Mouse (Mus musculus) heart, embryonic 10.5 days (tissue): ENCODE results near the gene Cers1. TPM values are rescaled to one million over a fixed set of nuclear protein-coding genes. Genes with fewer than 3 reads are reported as not detected.
A peak's percentile ranks its signal among the peaks of the same experiment; 100 is the strongest.

Experiments used
- DNase-seq: peaks from one replicate; pipeline ENCODE4 v3.0.0-alpha.2; 2017; ENCODE audit warnings: low spot score
- H3K27ac ChIP-seq: fragments of 300-500 bp; sonication (generic); 2 replicates; pipeline ENCODE4 v1.5.1; 2016; ENCODE audit warnings: mild to moderate bottlenecking
- H3K27me3 ChIP-seq: fragments of 300-500 bp; sonication (generic); 2 replicates; pipeline ENCODE4 v1.6.1; 2016; ENCODE audit warnings: mild to moderate bottlenecking; ENCODE audit not compliant: poor library complexity, insufficient read depth, severe bottlenecking
- H3K36me3 ChIP-seq: fragments of 300-500 bp; sonication (generic); 2 replicates; pipeline ENCODE4 v1.6.1; 2016; ENCODE audit warnings: mild to moderate bottlenecking, moderate library complexity
- H3K4me1 ChIP-seq: fragments of 300-500 bp; sonication (generic); 2 replicates; pipeline ENCODE4 v1.6.1; 2016; ENCODE audit warnings: mild to moderate bottlenecking
- H3K4me3 ChIP-seq: fragments of 300-500 bp; sonication (generic); 2 replicates; pipeline ENCODE4 v1.5.1; 2016; ENCODE audit warnings: mild to moderate bottlenecking, moderate library complexity
- H3K9me3 ChIP-seq: fragments of 300-500 bp; sonication (generic); 2 replicates; pipeline ENCODE4 v1.6.1; 2016; ENCODE audit warnings: mild to moderate bottlenecking, moderate library complexity
- WGBS: fragments of 180-500 bp; shearing (Covaris S2); methylation state at CpG from one replicate; pipeline ENCODE4 v1.1.7; 2016; 5-methylcytosine and 5-hydroxymethylcytosine counted together
- polyA plus RNA-seq: library from polyadenylated mRNA; unstranded; fragments of >200 nt; fragmentation: Nextera tagmentation; extraction: Ambion mirVana; gene quantifications from 2 replicates; pipeline ENCODE4 v1.2.1, GENCODE M21; 2016

The Cers1 gene
- polyA plus RNA-seq, 1 experiment from 2014 or later = 1.4 TPM

- WGBS = 86% methylated on average over 4 of the region's 4 CpGs
- no peaks in the 10 kb centered on the region for H3K9me3 ChIP-seq
- no peak overlapping the region for H3K27ac ChIP-seq
- no peak overlapping the region for H3K4me3 ChIP-seq
- peaks cover 59% of the 10 kb centered on the region for H3K4me1 ChIP-seq
- DNase-seq = no peak
- H3K27me3 ChIP-seq = no peaks in the 10 kb centered on the region
- peaks cover 58% of the 10 kb centered on the region for H3K36me3 ChIP-seq
These were observed 31.9 kb downstream of the Cers1 start for GRCm38 (mm10) chr8:70347443-70347842.

- Histone ChIP-seq H3K9me3 (no peaks in the 10 kb centered on the region), H3K27ac (no peak overlapping the region), H3K4me1 (peaks cover 62% of the 10 kb centered on the region), H3K27me3 (no peaks in the 10 kb centered on the region), H3K36me3 (peaks cover 54% of the 10 kb centered on the region), H3K4me3 (0 out of 2 replicates have a peak overlapping the region, but pooled peaks have one; percentile 2)
- WGBS = 77% methylated on average over 1 of the region's 1 CpGs
- no peak for DNase-seq
These were observed 32.4 kb downstream of the Cers1 start for GRCm38 (mm10) chr8:70347860-70348420.

- H3K36me3 ChIP-seq = peaks cover 34% of the 10 kb centered on the region
- no peaks in the 10 kb centered on the region for H3K9me3 ChIP-seq
- no peak for DNase-seq
- WGBS = 60% methylated on average over 15 of the region's 15 CpGs
- no peaks in the 10 kb centered on the region for H3K27me3 ChIP-seq
- peaks cover 63% of the 10 kb centered on the region for H3K4me1 ChIP-seq
- peak overlapping the region; percentile 98 for H3K4me3 ChIP-seq
- H3K27ac ChIP-seq = peak overlapping the region; percentile 97; the same call in 1 of the 2 replicates
These were observed 35.7 kb downstream of the Cers1 start for GRCm38 (mm10) chr8:70351035-70351999.

- Histone ChIP-seq H3K4me1 (peaks cover 60% of the 10 kb centered on the region), H3K9me3 (no peaks in the 10 kb centered on the region), H3K27me3 (no peaks in the 10 kb centered on the region), H3K4me3 (peak overlapping the region; percentile 98), H3K27ac (peak overlapping the region; percentile 97), H3K36me3 (peaks cover 29% of the 10 kb centered on the region)
- no peak for DNase-seq
- 29% methylated on average over 3 of the region's 3 CpGs for WGBS
These were observed 36.4 kb downstream of the Cers1 start for GRCm38 (mm10) chr8:70352000-70352384.

GRCm38 (mm10) chr8:70352657-70353151 is 37.1 kb downstream of the Cers1 start:
- DNase-seq = no peak
- Histone ChIP-seq H3K27me3 (peaks cover 3% of the 10 kb centered on the region; the same call in 1 of the 2 replicates), H3K4me1 (peaks cover 60% of the 10 kb centered on the region), H3K4me3 (peak overlapping the region; percentile 98), H3K9me3 (no peaks in the 10 kb centered on the region), H3K27ac (peak overlapping the region; percentile 97), H3K36me3 (peaks cover 29% of the 10 kb centered on the region)
- WGBS = under 1% methylated on average over 64 of the region's 64 CpGs

- Histone ChIP-seq H3K27ac (peak within 1 kb of the TSS; percentile 97), H3K36me3 (peaks cover 26% of the 10 kb centered on the region), H3K9me3 (no peaks in the 10 kb centered on the region), H3K27me3 (peaks cover 6% of the 10 kb centered on the region; the same call in 1 of the 2 replicates), H3K4me1 (peaks cover 55% of the 10 kb centered on the region), H3K4me3 (peak within 1 kb of the TSS; percentile 98)
- DNase-seq = peak; percentile 99
- WGBS = 1% methylated on average over 60 of the region's 69 CpGs
These were observed 37.7 kb downstream of the Cers1 start, which contains the start of gene Upf1 for GRCm38 (mm10) chr8:70353194-70353817. Gene Upf1 (minus strand): TSS chr8:70353278.

- Histone ChIP-seq H3K9me3 (no peaks in the 10 kb centered on the region), H3K27me3 (peaks cover 12% of the 10 kb centered on the region; the same call in 1 of the 2 replicates), H3K4me1 (peaks cover 48% of the 10 kb centered on the region), H3K36me3 (peaks cover 19% of the 10 kb centered on the region), H3K4me3 (peak overlapping the region; percentile 98), H3K27ac (peak overlapping the region; percentile 97)
- 57% methylated on average over 4 of the region's 4 CpGs for WGBS
- no peak for DNase-seq
These were observed 38.4 kb downstream of the Cers1 start for GRCm38 (mm10) chr8:70354004-70354403.

- WGBS = 85% methylated on average over 1 of the region's 1 CpGs
- H3K4me1 ChIP-seq = peaks cover 28% of the 10 kb centered on the region
- peaks cover 12% of the 10 kb centered on the region; the same call in 1 of the 2 replicates for H3K27me3 ChIP-seq
- H3K36me3 ChIP-seq = 0 out of 2 replicates have a peak, but pooled peaks cover 3% of the 10 kb centered on the region
- H3K27ac ChIP-seq = peak overlapping the region; percentile 12; the same call in 1 of the 2 replicates
- no peak overlapping the region for H3K4me3 ChIP-seq
- no peaks in the 10 kb centered on the region for H3K9me3 ChIP-seq
- no peak for DNase-seq
These were observed 40.5 kb downstream of the Cers1 start for GRCm38 (mm10) chr8:70356111-70356510.

- peaks cover 12% of the 10 kb centered on the region; the same call in 1 of the 2 replicates for H3K27me3 ChIP-seq
- 38% methylated on average over 3 of the region's 3 CpGs for WGBS
- no peaks in the 10 kb centered on the region for H3K36me3 ChIP-seq
- H3K4me1 ChIP-seq = no peaks in the 10 kb centered on the region
- no peak overlapping the region for H3K4me3 ChIP-seq
- no peak overlapping the region for H3K27ac ChIP-seq
- no peaks in the 10 kb centered on the region for H3K9me3 ChIP-seq
- no peak for DNase-seq
These were observed 43.8 kb downstream of the Cers1 start for GRCm38 (mm10) chr8:70359411-70359810.

- Histone ChIP-seq H3K27me3 (peaks cover 12% of the 10 kb centered on the region; the same call in 1 of the 2 replicates), H3K4me3 (no peak overlapping the region), H3K27ac (no peak overlapping the region), H3K36me3 (no peaks in the 10 kb centered on the region), H3K4me1 (no peaks in the 10 kb centered on the region), H3K9me3 (no peaks in the 10 kb centered on the region)
- no peak for DNase-seq
- 46% methylated on average over 4 of the region's 4 CpGs for WGBS
These were observed 45.2 kb downstream of the Cers1 start for GRCm38 (mm10) chr8:70360769-70361168.

- peaks cover 15% of the 10 kb centered on the region; the same call in 1 of the 2 replicates for H3K27me3 ChIP-seq
- no peak overlapping the region for H3K27ac ChIP-seq
- WGBS = 72% methylated on average over 10 of the region's 10 CpGs
- no peak overlapping the region for H3K4me3 ChIP-seq
- no peaks in the 10 kb centered on the region for H3K9me3 ChIP-seq
- DNase-seq = no peak
- no peaks in the 10 kb centered on the region for H3K36me3 ChIP-seq
- H3K4me1 ChIP-seq = no peaks in the 10 kb centered on the region
These were observed 46.0 kb downstream of the Cers1 start for GRCm38 (mm10) chr8:70361484-70362032.

GRCm38 (mm10) chr8:70364066-70364465 is 48.5 kb downstream of the Cers1 start:
- DNase-seq = no peak
- Histone ChIP-seq H3K27me3 (0 out of 2 replicates have a peak, but pooled peaks cover 7% of the 10 kb centered on the region), H3K9me3 (no peaks in the 10 kb centered on the region), H3K27ac (no peak overlapping the region; the same call in 1 of the 2 replicates), H3K36me3 (no peaks in the 10 kb centered on the region), H3K4me1 (0 out of 2 replicates have a peak, but pooled peaks cover 3% of the 10 kb centered on the region), H3K4me3 (no peak overlapping the region)
- WGBS = 32% methylated on average over 5 of the region's 5 CpGs
